ENCODE assay signal across 8 mouse cellular contexts in the genomic region with DNA sequence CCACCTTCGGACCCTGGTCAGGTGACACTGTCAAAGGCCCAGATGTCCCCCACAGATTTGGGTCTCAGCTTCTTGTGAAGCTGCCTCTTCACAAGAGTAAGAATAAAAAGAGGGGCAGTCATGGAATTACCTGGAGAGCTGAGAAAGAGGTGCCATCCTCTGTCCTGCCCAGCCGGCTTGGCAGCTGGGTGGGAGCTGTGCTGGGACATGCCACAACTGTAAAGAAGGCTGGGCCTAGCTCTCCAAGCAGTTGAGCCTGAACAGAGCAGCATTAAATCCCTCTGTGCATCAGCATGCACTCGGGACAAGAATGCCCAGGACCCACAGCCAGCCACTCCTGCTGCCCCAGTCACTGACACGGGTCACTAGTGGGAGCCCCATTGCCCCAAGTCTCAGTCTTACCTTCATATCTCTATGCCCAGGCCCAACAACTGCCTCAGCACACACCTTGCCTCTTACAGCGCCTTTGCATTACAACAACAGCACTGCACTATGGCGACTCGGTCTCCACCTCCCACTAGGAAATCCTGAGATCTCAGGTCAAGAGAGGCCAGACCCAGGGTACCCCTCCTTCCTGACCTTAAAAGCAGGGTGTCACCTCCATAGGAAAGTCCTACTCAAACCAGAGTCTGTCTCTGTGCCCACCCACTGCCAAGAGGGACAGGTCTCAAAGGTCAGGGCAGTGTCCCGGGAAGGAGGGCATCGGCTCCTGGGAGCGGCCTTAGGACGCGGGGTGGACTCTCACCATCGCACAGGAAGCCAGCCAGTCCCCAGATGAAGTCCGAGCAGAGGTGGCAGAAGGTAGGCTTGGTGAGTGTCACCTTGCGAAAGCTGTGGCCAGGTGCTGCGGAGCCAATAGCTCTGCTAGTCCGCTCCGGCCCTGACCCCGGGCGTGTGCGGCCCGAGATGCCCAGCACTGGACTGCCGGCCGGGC. TPM values are rescaled to one million over a fixed set of nuclear protein-coding genes. Genes with fewer than 3 reads are reported as not detected.
DNase-seq lines count a peak whose midpoint lies in the region; ATAC-seq and TF ChIP-seq lines count a peak whose summit lies in the region.

A gene (plus strand): TSS at position 634 of the 934 bp plus-strand sequence.

- intact Hi-C loops in left cerebral cortex, adult 2 months (cut with DNase I): loop anchor here (10.0 kb wide), 2 partner anchors 525 to 1445 kb away; a partner anchor contains a TSS

- H3K9ac ChIP-seq in forebrain, embryonic 12.5 days: peak within 1 kb of the TSS; percentile 93
- peak within 1 kb of the TSS; percentile 92 for H3K9ac ChIP-seq in hindbrain, postnatal 0 days (replicated peaks; ENCODE audit: low read length)

- H3K4me2 ChIP-seq in forebrain, embryonic 12.5 days: peak within 1 kb of the TSS; percentile 79
- H3K4me2 ChIP-seq in hindbrain, postnatal 0 days (ENCODE audit: low read depth, low read length): peak within 1 kb of the TSS; percentile 75

- 10% methylated on average over 24 of the region's 24 CpGs for WGBS in forebrain, embryonic 12.5 days
- WGBS in hindbrain, postnatal 0 days: 9% methylated on average over 24 of the region's 24 CpGs
- 9% methylated on average over 24 of the region's 24 CpGs for WGBS in macrophage (ENCODE audit: missing documents)

- peaks cover 21% of the 10 kb centered on the region for H3K36me3 ChIP-seq in forebrain, embryonic 12.5 days (replicated peaks)
- peaks cover 24% of the 10 kb centered on the region for H3K36me3 ChIP-seq in hindbrain, postnatal 0 days (ENCODE audit: insufficient read depth, low read length)
- H3K36me3 ChIP-seq in macrophage (ENCODE audit: inconsistent target): peaks cover 29% of the 10 kb centered on the region

- H3K9me3 ChIP-seq in forebrain, embryonic 12.5 days: no peaks in the 10 kb centered on the region
- no peaks in the 10 kb centered on the region for H3K9me3 ChIP-seq in hindbrain, postnatal 0 days (ENCODE audit: low read length)

- peak within 1 kb of the TSS; percentile 88 for H3K27ac ChIP-seq in left cerebral cortex, adult 2 months
- no peak within 1 kb of the TSS for H3K27ac ChIP-seq in forebrain, embryonic 12.5 days
- peak within 1 kb of the TSS; percentile 67; the same call in 1 of the 2 replicates for H3K27ac ChIP-seq in hindbrain, postnatal 0 days
- no peak within 1 kb of the TSS for H3K27ac ChIP-seq in macrophage

- H3K79me2 ChIP-seq in macrophage (ENCODE audit: inconsistent target): peaks cover 22% of the 10 kb centered on the region; the same call in 1 of the 2 replicates

- peak; percentile 21 for ATAC-seq in activated CD4-positive, CD25-positive, alpha-beta regulatory T cell, adult 4 months
- peak; percentile 7; the same call in 1 of the 2 replicates for ATAC-seq in forebrain, embryonic 12.5 days (ENCODE audit: low FRiP score)
- ATAC-seq in hindbrain, postnatal 0 days: peak; percentile 75

- H3K4me1 ChIP-seq in forebrain, embryonic 12.5 days: peaks cover 23% of the 10 kb centered on the region
- H3K4me1 ChIP-seq in hindbrain, postnatal 0 days (ENCODE audit: insufficient read depth, low read length): peaks cover 9% of the 10 kb centered on the region

- H3K4me3 ChIP-seq in left cerebral cortex, adult 2 months: peak within 1 kb of the TSS; percentile 82
- H3K4me3 ChIP-seq in forebrain, embryonic 12.5 days (replicated peaks): peak within 1 kb of the TSS; percentile 85
- peak within 1 kb of the TSS; percentile 87 for H3K4me3 ChIP-seq in hindbrain, postnatal 0 days (ENCODE audit: low read length)
- peak within 1 kb of the TSS; percentile 92 for H3K4me3 ChIP-seq in macrophage (ENCODE audit: inconsistent target)

- DNase-seq in left cerebral cortex, adult 2 months (ENCODE audit: extremely low spot score in 1 of 2, low spot score in 2 of 2): no peak
- DNase-seq in left cerebral cortex, adult 11 months (ENCODE audit: low spot score): no peak
- no peak for DNase-seq in hindbrain, postnatal 0 days (ENCODE audit: low spot score)
- DNase-seq in urinary bladder, postnatal 14 days (ENCODE audit: low spot score): no peak
- DNase-seq in cerebellum, postnatal 14 days: no peak

- 0 out of 2 replicates have a peak, but pooled peaks cover 4% of the 10 kb centered on the region for H3K27me3 ChIP-seq in forebrain, embryonic 12.5 days
- H3K27me3 ChIP-seq in hindbrain, postnatal 0 days (ENCODE audit: insufficient read depth, low read length): no peaks in the 10 kb centered on the region

- TF ChIP-seq CTCF in left cerebral cortex, adult 2 months (IDR thresholded peaks at IDR 0.05): no peak
- TF ChIP-seq CTCF in hindbrain, postnatal 0 days (IDR thresholded peaks at IDR 0.05; ENCODE audit: low read depth): no peak

RNA-seq across cellular contexts. Expression of the gene that starts here (rescaled TPM):
- total RNA-seq in left cerebral cortex, adult 2 months (2021): 10 to 100 TPM; 14.9 to 20.8 TPM
- polyA plus RNA-seq in activated CD4-positive, CD25-positive, alpha-beta regulatory T cell, adult 4 months (2017; shearing (Covaris generic)): 1 to 10 TPM; 8.8 to 9.8 TPM
- 9.5 and 9.6 TPM in 2 replicates for polyA plus RNA-seq in forebrain, embryonic 12.5 days (2016; fragmentation: Nextera tagmentation; extraction: Ambion mirVana)
- 4.9 and 11.4 TPM in 2 replicates for total RNA-seq in hindbrain, postnatal 0 days (2014; rRNA removed)
- polyA plus RNA-seq in hindbrain, postnatal 0 days (2015; fragmentation: Nextera tagmentation; extraction: Ambion mirVana): 8.0 and 8.2 TPM in 2 replicates
- total RNA-seq in macrophage (2018; cell fraction: chromatin; rRNA removed): 100 to 1,000 TPM in 14 of 26 experiments, 10 to 100 TPM in 12; 29.9 to 153 (median 104) TPM
- 10 to 100 TPM; 34.4 to 64.8 (median 50.2) TPM for total RNA-seq in macrophage (2018; cell fraction: cytosol; rRNA removed)
- 100 to 1,000 TPM in 22 of 26 experiments, 10 to 100 TPM in 4; 41.0 to 248 (median 136) TPM for total RNA-seq in macrophage (2018; cell fraction: nucleus; rRNA removed)
- 33.4 to 53.3 TPM (median 50.8 TPM) in 3 replicates for polyA plus RNA-seq in macrophage (2018)

Comparison
In these comparisons a context has a peak if more than half of its experiments do, and no peak if none do; other contexts are left out.
1. H3K27ac ChIP-seq: peak in left cerebral cortex, adult 2 months (single experiment) and hindbrain, postnatal 0 days (single experiment); none in forebrain, embryonic 12.5 days (single experiment) and macrophage (single experiment).
2. ATAC-seq: peak in every context shown above with its lines; median percentile 75 in hindbrain, postnatal 0 days; 21 in activated CD4-positive, CD25-positive, alpha-beta regulatory T cell, adult 4 months; 7 in forebrain, embryonic 12.5 days.
3. Peak in every context shown above with its lines, with median percentiles within 50 percentile points of each other: H3K4me3 ChIP-seq.